ENCODE assay signal across 15 mouse cellular contexts in genomic region chr6:52895075-52895474, GRCm38 (mm10).
DNase-seq lines count a peak whose midpoint lies in the region; ATAC-seq lines count a peak whose summit lies in the region.
"Had no signal": no experiment of that assay in that cellular context is flagged by ENCODE, and none has a peak within 500 bp of the region (broad histone marks: within the 10 kb centered on the region; RNA-seq: fewer than 3 reads in every experiment).

No protein-coding gene starts in this region.

- no peak overlapping the region for H3K4me3 ChIP-seq in midbrain, embryonic 12.5 days
- H3K4me3 ChIP-seq in midbrain, embryonic 10.5 days = no peak overlapping the region
- H3K4me3 ChIP-seq in forebrain, embryonic 16.5 days (replicated peaks; ENCODE audit: low read length) = no peak overlapping the region
- no peak overlapping the region for H3K4me3 ChIP-seq in stomach, embryonic 16.5 days (replicated peaks; ENCODE audit: low read length)
- H3K4me3 ChIP-seq: liver, embryonic 15.5 days had no signal

- H3K9ac ChIP-seq in midbrain, embryonic 12.5 days (replicated peaks) = no peak overlapping the region
- no peak overlapping the region for H3K9ac ChIP-seq in forebrain, embryonic 16.5 days (replicated peaks; ENCODE audit: low read depth, low read length)
- no peak overlapping the region for H3K9ac ChIP-seq in stomach, embryonic 16.5 days (ENCODE audit: low read length)
- H3K9ac ChIP-seq: liver, embryonic 15.5 days had no signal

- H3K27me3 ChIP-seq in midbrain, embryonic 12.5 days = no peaks in the 10 kb centered on the region
- H3K27me3 ChIP-seq in midbrain, embryonic 10.5 days (ENCODE audit: low read depth, poor library complexity, severe bottlenecking) = no peaks in the 10 kb centered on the region
- H3K27me3 ChIP-seq in forebrain, embryonic 16.5 days (replicated peaks; ENCODE audit: control insufficient read depth, insufficient read depth, low read length) = 0 out of 2 replicates have a peak, but pooled peaks cover 2% of the 10 kb centered on the region
- H3K27me3 ChIP-seq in stomach, embryonic 16.5 days (ENCODE audit: control insufficient read depth, insufficient read depth, low read length) = no peaks in the 10 kb centered on the region
- H3K27me3 ChIP-seq: liver, embryonic 15.5 days; Patski had no signal

- H3K9me3 ChIP-seq in midbrain, embryonic 12.5 days = no peaks in the 10 kb centered on the region
- no peaks in the 10 kb centered on the region for H3K9me3 ChIP-seq in midbrain, embryonic 10.5 days (replicated peaks)
- H3K9me3 ChIP-seq in forebrain, embryonic 16.5 days (ENCODE audit: control insufficient read depth, low read length) = no peaks in the 10 kb centered on the region
- no peaks in the 10 kb centered on the region for H3K9me3 ChIP-seq in stomach, embryonic 16.5 days (replicated peaks; ENCODE audit: control insufficient read depth, low read length)
- H3K9me3 ChIP-seq: liver, embryonic 15.5 days had no signal

- 76% methylated on average over 4 of the region's 4 CpGs for WGBS in midbrain, embryonic 12.5 days
- whole genome bisulfite sequencing in midbrain, embryonic 10.5 days = 90% methylated on average over 4 of the region's 4 CpGs
- WGBS in forebrain, embryonic 16.5 days = 14% methylated on average over 4 of the region's 4 CpGs
- 60% methylated on average over 4 of the region's 4 CpGs for WGBS in stomach, embryonic 16.5 days

- peak; percentile 24 for DNase-seq in adrenal gland, postnatal 10 days
- no peak for DNase-seq in adrenal gland, adult 18-20 months (ENCODE audit: low spot score in 2 of 2)
- DNase-seq in midbrain, embryonic 10.5 days (ENCODE audit: low spot score) = no peak
- DNase-seq in cerebellum, adult 9-10 months = no peak
- no peak for DNase-seq in thymus, postnatal 4 days
- DNase-seq: heart, postnatal 36 days; kidney, adult 2 months; kidney, postnatal 4 days; thymus, postnatal 25 days had no signal

- no peak for ATAC-seq in midbrain, embryonic 12.5 days (ENCODE audit: low FRiP score, low read depth)
- ATAC-seq in forebrain, embryonic 16.5 days = peak; percentile 34; the same call in 1 of the 2 replicates
- ATAC-seq in stomach, embryonic 16.5 days (ENCODE audit: insufficient read depth, low FRiP score) = no peak
- ATAC-seq: Patski had no signal

- H3K27ac ChIP-seq in midbrain, embryonic 12.5 days (replicated peaks) = peak overlapping the region; percentile 56; the same call in 1 of the 2 replicates
- no peak overlapping the region for H3K27ac ChIP-seq in midbrain, embryonic 10.5 days (replicated peaks)
- H3K27ac ChIP-seq in forebrain, embryonic 16.5 days (ENCODE audit: low read length) = peak overlapping the region; percentile 21; the same call in 1 of the 2 replicates
- H3K27ac ChIP-seq in stomach, embryonic 16.5 days (ENCODE audit: low read length) = no peak overlapping the region
- H3K27ac ChIP-seq: liver, embryonic 15.5 days had no signal

- H3K4me1 ChIP-seq in midbrain, embryonic 12.5 days = peaks cover 33% of the 10 kb centered on the region
- H3K4me1 ChIP-seq in midbrain, embryonic 10.5 days = peaks cover 15% of the 10 kb centered on the region
- peaks cover 12% of the 10 kb centered on the region for H3K4me1 ChIP-seq in forebrain, embryonic 16.5 days (replicated peaks; ENCODE audit: control insufficient read depth, insufficient read depth, low read length)
- H3K4me1 ChIP-seq in stomach, embryonic 16.5 days (ENCODE audit: control insufficient read depth, insufficient read depth, low read length) = no peaks in the 10 kb centered on the region

- H3K36me3 ChIP-seq in midbrain, embryonic 12.5 days = no peaks in the 10 kb centered on the region
- no peaks in the 10 kb centered on the region for H3K36me3 ChIP-seq in midbrain, embryonic 10.5 days
- H3K36me3 ChIP-seq in forebrain, embryonic 16.5 days (ENCODE audit: control insufficient read depth, insufficient read depth) = no peaks in the 10 kb centered on the region
- no peaks in the 10 kb centered on the region for H3K36me3 ChIP-seq in stomach, embryonic 16.5 days (ENCODE audit: control insufficient read depth, insufficient read depth, low read length)
- H3K36me3 ChIP-seq: liver, embryonic 15.5 days had no signal

- H3K4me2 ChIP-seq in midbrain, embryonic 12.5 days (replicated peaks) = no peak overlapping the region
- H3K4me2 ChIP-seq in forebrain, embryonic 16.5 days (ENCODE audit: low read length) = peak overlapping the region; percentile 42
- H3K4me2 ChIP-seq in stomach, embryonic 16.5 days (ENCODE audit: low read depth, low read length) = 0 out of 2 replicates have a peak overlapping the region, but pooled peaks have one; percentile 16
- H3K4me2 ChIP-seq: heart, embryonic 11.5 days; liver, embryonic 15.5 days had no signal

Comparison
In these comparisons a context has a peak if more than half of its experiments do, and no peak if none do; other contexts are left out.
1. H3K27ac ChIP-seq: peak in midbrain, embryonic 12.5 days (single experiment) and forebrain, embryonic 16.5 days (single experiment); none in midbrain, embryonic 10.5 days (single experiment) and stomach, embryonic 16.5 days (single experiment).